Mouse (Mus musculus): ENCODE measurements around the gene Ppp2r3a.

- TF ChIP-seq POLR2A (IDR thresholded peaks at IDR 0.05; ENCODE audit: low read depth, low read length) (no peak; the same call in 1 of the 2 replicates), CTCF (IDR thresholded peaks at IDR 0.05; ENCODE audit: extremely low read depth, insufficient read length, insufficient replicate concordance, low read depth, low read length) (no peak)
Measured at GRCm38 (mm10) chr9:101076095-101076875, 175.3 kb downstream of the Ppp2r3a start.
